Mouse (Mus musculus): ENCODE measurements at regions not wholly inside any gene's neighbourhood (a gene's known extent, or its start where the extent isn't known, plus 50 kb on each side); places are given as distances from the start of the nearest gene placed in this dataset.

DNA sequence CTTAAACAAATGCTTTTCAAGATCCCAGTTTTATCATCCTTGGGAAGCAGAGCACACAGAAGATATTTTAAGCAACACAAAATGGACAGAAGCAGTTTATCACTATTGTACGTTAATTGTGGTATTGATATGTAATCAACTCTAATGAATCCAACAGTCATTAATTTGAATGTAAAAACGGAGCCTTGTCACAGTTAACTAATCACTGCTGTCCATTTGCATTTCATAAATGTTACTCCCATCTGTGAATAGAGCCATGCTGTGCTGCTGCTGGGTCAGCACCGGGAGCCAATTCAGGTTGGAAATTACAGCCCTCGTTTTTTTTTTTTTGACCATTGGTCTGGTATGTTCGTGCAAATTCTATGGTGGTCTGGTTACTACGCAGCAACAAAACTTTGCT lies 85.0 kb upstream of the Fbxo33 start:
- no peak for TF ChIP-seq POLR2A (IDR thresholded peaks at IDR 0.05; ENCODE audit: extremely low read depth, insufficient read depth, low read length)
- no peak for TF ChIP-seq CTCF (IDR thresholded peaks at IDR 0.05; ENCODE audit: extremely low read depth, insufficient read depth, low read length)
